Mouse (Mus musculus) heart, postnatal 0 days (tissue): ENCODE data around the gene Cnpy3.

ENCODE experiments used
- CTCF ChIP-seq: IDR thresholded peaks from 2 replicates; pipeline ENCODE4 v1.5.1; 2016; ENCODE audit warnings: antibody characterized with exemption, control low read depth, low read depth
- EP300 ChIP-seq: IDR thresholded peaks from 2 replicates; pipeline ENCODE4 v1.6.1; 2016; ENCODE audit warnings: antibody characterized with exemption, low read depth

GRCm38 (mm10) chr17:46728496-46728895 is 23.5 kb downstream of the Cnpy3 start:
- TF ChIP-seq EP300 (no peak), CTCF (no peak)
